Mouse (Mus musculus) small intestine, adult 2 months (tissue): ENCODE measurements around the gene Slc4a4. TPM values are rescaled to one million over a fixed set of nuclear protein-coding genes. Genes with fewer than 3 reads are reported as not detected.

ENCODE experiments used
- H3K27ac ChIP-seq: fragments of 200-500 bp; 2 replicates; pipeline ENCODE4 v1.5.1; 2012; ENCODE audit warnings: low read depth, low read length, control low read depth, inconsistent platforms; ENCODE audit not compliant: insufficient read depth
- H3K27me3 ChIP-seq: fragments of 200-500 bp; 2 replicates; pipeline ENCODE4 v1.6.1; 2012; ENCODE audit warnings: mild to moderate bottlenecking, moderate library complexity, low read length, inconsistent platforms; ENCODE audit not compliant: control insufficient read depth, insufficient read depth
- H3K36me3 ChIP-seq: fragments of 200-500 bp; 2 replicates; pipeline ENCODE4 v1.6.1; 2012; ENCODE audit warnings: mild to moderate bottlenecking, low read length, control low read depth, inconsistent platforms; ENCODE audit not compliant: control insufficient read depth, insufficient read depth
- H3K4me1 ChIP-seq: fragments of 200-500 bp; 2 replicates; pipeline ENCODE4 v1.6.1; 2012; ENCODE audit warnings: low read length, inconsistent platforms, mixed read lengths; ENCODE audit not compliant: control insufficient read depth, insufficient read depth, insufficient read length
- H3K4me3 ChIP-seq: fragments of 200-500 bp; 2 replicates; pipeline ENCODE4 v1.5.1; 2012; ENCODE audit warnings: low read depth, mild to moderate bottlenecking, control low read depth, inconsistent platforms, low read length, moderate library complexity
- CTCF ChIP-seq: fragments of 200-500 bp; IDR thresholded peaks from 2 replicates; pipeline ENCODE4 v1.5.1; 2012; ENCODE audit warnings: low read depth, mild to moderate bottlenecking, control low read depth, inconsistent platforms, low read length, moderate library complexity, mixed read lengths; ENCODE audit not compliant: insufficient replicate concordance, insufficient read length; ENCODE audit errors: extremely low read depth
- POLR2A ChIP-seq: fragments of 200-500 bp; IDR thresholded peaks from 2 replicates; pipeline ENCODE4 v1.6.1; 2012; ENCODE audit warnings: low read depth, mild to moderate bottlenecking, control low read depth, inconsistent platforms, low read length, moderate library complexity
- WGBS: fragments of 180-500 bp; shearing (Covaris S2); methylation state at CpG from one replicate; pipeline ENCODE4 v1.1.7; 2018; 5-methylcytosine and 5-hydroxymethylcytosine counted together
- polyA plus RNA-seq: library from polyadenylated mRNA; depleted of rRNA; stranded (reverse); fragments of >200 nt; gene quantifications from 2 replicates; pipeline ENCODE4 v1.2.3, GENCODE M21; 2012; rRNA removed

Gene Slc4a4
- polyA plus RNA-seq = 11.0 and 15.3 TPM in 2 replicates

DNA sequence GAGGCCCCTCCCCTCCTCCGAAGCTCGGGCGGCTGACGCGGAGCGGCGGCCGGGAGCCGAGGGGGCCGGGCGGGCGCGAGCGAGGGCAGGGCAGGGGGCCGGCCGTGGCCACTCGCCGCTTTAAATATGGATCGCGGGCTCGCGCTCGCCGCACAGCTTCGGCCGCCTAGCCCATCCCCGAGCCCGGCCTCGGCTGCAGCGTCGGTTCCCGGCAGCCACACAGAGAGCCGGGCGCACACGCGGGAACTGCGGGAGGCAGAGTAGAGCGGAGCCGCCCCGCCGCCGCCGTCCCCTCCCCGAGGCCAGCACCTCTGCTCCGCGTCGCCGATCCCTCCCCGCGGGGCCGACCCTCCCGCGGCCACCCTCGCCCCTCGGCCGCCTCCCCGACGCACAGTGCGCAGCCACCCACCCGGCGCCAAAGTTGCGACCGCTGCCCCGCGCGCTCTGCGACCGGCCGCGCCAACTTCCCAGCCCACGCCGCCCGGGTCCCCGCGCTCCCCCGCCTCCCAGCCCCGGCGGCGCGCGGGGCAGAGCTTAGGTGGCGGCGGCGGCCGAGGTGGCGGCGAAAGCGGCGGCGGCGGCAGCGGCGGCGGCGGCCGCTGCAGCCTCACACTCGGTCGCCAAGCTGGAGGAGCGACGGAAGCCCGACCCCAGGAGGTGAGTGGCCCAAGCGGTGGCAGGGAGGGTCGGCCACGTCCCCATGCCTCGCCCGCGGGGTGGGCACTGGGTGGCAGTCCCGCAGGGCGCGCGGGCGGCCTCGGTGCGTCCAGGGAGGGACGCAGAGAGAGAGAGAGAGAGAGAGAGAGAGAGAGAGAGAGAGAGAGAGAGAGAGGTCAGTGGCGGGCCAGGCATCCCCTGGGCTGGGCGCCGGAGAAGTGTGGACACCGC lies at the start of gene Slc4a4:
Slc4a4 (plus strand) TSS at position 151 of the 888 bp plus-strand sequence.
- Histone ChIP-seq H3K27me3 (no peaks in the 10 kb centered on the region), H3K4me3 (peak within 1 kb of the TSS; percentile 77), H3K36me3 (no peaks in the 10 kb centered on the region), H3K27ac (peak within 1 kb of the TSS; percentile 91), H3K4me1 (no peaks in the 10 kb centered on the region; the same call in 1 of the 2 replicates)
- peak; percentile 65 for TF ChIP-seq POLR2A
- TF ChIP-seq CTCF = no peak
- 1% methylated on average over 115 of the region's 119 CpGs for WGBS

DNA sequence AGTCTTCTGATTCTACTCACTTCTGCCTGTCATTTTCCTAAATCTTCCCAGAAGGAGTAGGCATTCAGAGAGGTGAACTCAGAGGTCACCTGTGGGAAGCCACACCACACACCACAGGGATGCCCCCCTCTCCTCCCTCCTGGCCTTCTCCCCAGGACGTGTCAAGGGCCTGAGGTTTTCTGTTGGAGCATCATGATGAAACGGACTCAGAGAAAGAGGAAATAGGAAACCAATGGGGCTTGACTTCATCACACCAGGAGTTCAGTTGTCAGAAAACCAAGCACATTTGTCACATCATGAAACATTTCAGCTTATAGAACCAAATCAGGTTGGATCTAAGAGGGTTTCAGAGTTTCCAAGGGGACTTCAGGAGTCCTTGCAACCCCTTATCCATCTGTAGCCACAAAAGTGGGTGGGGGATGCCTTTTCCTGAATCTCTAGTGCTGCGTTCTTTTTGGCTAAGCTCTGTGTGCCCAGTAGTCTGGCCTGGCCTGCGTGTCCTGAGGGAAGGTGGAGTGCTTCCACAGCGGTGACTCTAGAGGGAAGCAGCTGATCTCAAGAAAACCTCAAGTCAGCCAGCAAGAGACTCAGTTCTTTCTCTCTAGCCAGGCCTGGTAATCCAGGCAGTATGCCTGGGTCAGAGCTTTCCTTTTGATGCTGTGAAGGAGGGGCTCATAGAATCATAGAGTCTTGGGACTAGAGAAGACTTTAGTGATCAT lies 46.4 kb upstream of the Slc4a4 start:
- H3K27me3 ChIP-seq = no peaks in the 10 kb centered on the region
- WGBS = 78% methylated on average over 5 of the region's 5 CpGs
- peaks cover 5% of the 10 kb centered on the region; the same call in 1 of the 2 replicates for H3K4me1 ChIP-seq
- no peaks in the 10 kb centered on the region for H3K36me3 ChIP-seq
- no peak overlapping the region for H3K4me3 ChIP-seq
- TF ChIP-seq POLR2A = no peak
- no peak for TF ChIP-seq CTCF
- no peak overlapping the region for H3K27ac ChIP-seq

GRCm38 (mm10) chr5:88857311-88857710 lies 29.3 kb upstream of the Slc4a4 start:
- no peaks in the 10 kb centered on the region for H3K27me3 ChIP-seq
- WGBS = 72% methylated on average over 3 of the region's 3 CpGs
- H3K4me3 ChIP-seq = no peak overlapping the region
- no peaks in the 10 kb centered on the region for H3K36me3 ChIP-seq
- TF ChIP-seq POLR2A = no peak
- no peak for TF ChIP-seq CTCF
- no peak overlapping the region for H3K27ac ChIP-seq
- no peaks in the 10 kb centered on the region for H3K4me1 ChIP-seq

GRCm38 (mm10) chr5:88857801-88858200 lies 28.8 kb upstream of the Slc4a4 start:
- no peak for TF ChIP-seq POLR2A
- no peak for TF ChIP-seq CTCF
- Histone ChIP-seq H3K27me3 (no peaks in the 10 kb centered on the region), H3K4me1 (no peaks in the 10 kb centered on the region), H3K4me3 (no peak overlapping the region), H3K27ac (no peak overlapping the region), H3K36me3 (no peaks in the 10 kb centered on the region)
- WGBS = 50% methylated on average over 4 of the region's 4 CpGs

DNA sequence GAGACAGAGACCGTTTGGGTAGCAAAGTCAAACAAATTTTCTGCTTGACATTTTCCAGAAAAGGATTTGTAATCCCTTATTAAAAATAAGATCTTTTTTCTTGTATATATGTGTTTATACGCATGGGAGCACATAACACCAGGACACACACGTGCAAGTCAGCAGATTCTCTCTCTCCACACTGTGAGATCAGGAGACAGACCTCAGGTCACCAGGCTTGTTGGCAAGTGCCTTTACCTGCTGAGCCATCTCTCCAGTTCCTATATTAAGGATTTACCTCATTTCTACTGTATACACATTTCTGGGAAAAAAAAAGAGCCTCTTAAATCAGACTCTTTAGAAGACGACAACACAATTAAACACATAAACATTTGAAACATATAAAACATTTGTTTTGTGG lies 28.4 kb upstream of the Slc4a4 start:
- TF ChIP-seq CTCF = no peak
- no peak for TF ChIP-seq POLR2A
- 63% methylated on average over 4 of the region's 4 CpGs for WGBS

DNA sequence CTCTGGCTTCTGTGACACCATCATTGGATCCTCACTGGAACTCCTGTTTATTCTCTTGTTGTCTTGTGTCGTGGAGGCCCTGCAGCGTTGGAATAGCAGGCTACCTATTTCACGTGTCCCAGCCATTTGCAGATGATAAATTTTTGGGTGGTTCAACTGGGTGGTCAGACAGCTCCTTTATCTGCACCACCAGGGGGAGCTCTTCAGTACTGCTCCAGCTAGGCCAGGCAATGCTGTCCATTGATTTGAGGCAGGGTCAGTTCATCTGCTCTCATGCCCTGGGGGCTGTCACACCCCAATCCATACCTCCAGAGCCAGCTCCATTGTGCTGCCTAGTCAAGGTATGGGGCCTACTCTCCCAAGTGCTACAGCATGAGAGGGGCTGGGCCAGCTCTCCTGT lies 24.5 kb upstream of the Slc4a4 start:
- no peaks in the 10 kb centered on the region for H3K36me3 ChIP-seq
- peaks cover 3% of the 10 kb centered on the region; the same call in 1 of the 2 replicates for H3K4me1 ChIP-seq
- peak; percentile 55; the same call in 1 of the 2 replicates for TF ChIP-seq CTCF
- no peak for TF ChIP-seq POLR2A
- 76% methylated on average over 3 of the region's 3 CpGs for WGBS
- H3K4me3 ChIP-seq = no peak overlapping the region
- no peak overlapping the region for H3K27ac ChIP-seq
- H3K27me3 ChIP-seq = no peaks in the 10 kb centered on the region

More for the DNA sequence above, 28.4 kb upstream of the Slc4a4 start:
- no peak overlapping the region for H3K27ac ChIP-seq
- H3K36me3 ChIP-seq = no peaks in the 10 kb centered on the region
- no peaks in the 10 kb centered on the region for H3K27me3 ChIP-seq
- no peak overlapping the region for H3K4me3 ChIP-seq
- H3K4me1 ChIP-seq = no peaks in the 10 kb centered on the region

GRCm38 (mm10) chr5:88862794-88863193 lies 23.8 kb upstream of the Slc4a4 start:
- WGBS = 94% methylated on average over 2 of the region's 2 CpGs
- no peak overlapping the region for H3K27ac ChIP-seq
- H3K27me3 ChIP-seq = no peaks in the 10 kb centered on the region
- H3K36me3 ChIP-seq = no peaks in the 10 kb centered on the region
- H3K4me3 ChIP-seq = no peak overlapping the region
- TF ChIP-seq CTCF (no peak), POLR2A (no peak)
- peaks cover 3% of the 10 kb centered on the region; the same call in 1 of the 2 replicates for H3K4me1 ChIP-seq
